Comparison of ENCODE assay signal across 7 mouse cellular contexts in genomic region chr3:37418341-37418740, GRCm38 (mm10). TPM values are rescaled to one million over a fixed set of nuclear protein-coding genes. Genes with fewer than 3 reads are reported as not detected.
DNase-seq lines count a peak whose midpoint lies in the region; ATAC-seq and TF ChIP-seq lines count a peak whose summit lies in the region.

No protein-coding gene starts in this region.

- H3K27me3 ChIP-seq in forebrain, embryonic 10.5 days (ENCODE audit: poor library complexity, severe bottlenecking): no peaks in the 10 kb centered on the region
- H3K27me3 ChIP-seq in limb, embryonic 11.5 days (ENCODE audit: control insufficient read depth, insufficient read depth, low read length): no peaks in the 10 kb centered on the region
- no peaks in the 10 kb centered on the region for H3K27me3 ChIP-seq in neural tube, embryonic 15.5 days (replicated peaks)

- ATAC-seq in limb, embryonic 11.5 days (ENCODE audit: insufficient number of reproducible peaks, low FRiP score, low TSS enrichment, low read depth): no peak
- ATAC-seq in neural tube, embryonic 15.5 days (ENCODE audit: low FRiP score): no peak

- H3K4me3 ChIP-seq in left cerebral cortex, adult 2 months: peak overlapping the region; percentile 65
- H3K4me3 ChIP-seq in forebrain, embryonic 10.5 days: peak overlapping the region; percentile 94
- H3K4me3 ChIP-seq in limb, embryonic 11.5 days (ENCODE audit: low read depth, low read length): no peak overlapping the region
- peak overlapping the region; percentile 74 for H3K4me3 ChIP-seq in neural tube, embryonic 15.5 days (replicated peaks)

- intact Hi-C loops in left cerebral cortex, adult 2 months (cut with DNase I): loop anchor here (2.0 kb wide), 1 partner anchor 106 kb away; the partner anchor contains the start of genes Bbs12 and Cetn4
- intact Hi-C loops in left cerebral cortex, postnatal 4 days (cut with DNase I): loop anchor here (10.0 kb wide), 1 partner anchor 104 kb away; the partner anchor contains the start of genes Bbs12 and Cetn4

- peak overlapping the region; percentile 60 for H3K4me2 ChIP-seq in limb, embryonic 11.5 days (ENCODE audit: low read depth, severe bottlenecking)
- peak overlapping the region; percentile 79 for H3K4me2 ChIP-seq in neural tube, embryonic 15.5 days

- no peaks in the 10 kb centered on the region for H3K9me3 ChIP-seq in forebrain, embryonic 10.5 days
- H3K9me3 ChIP-seq in limb, embryonic 11.5 days (ENCODE audit: control insufficient read depth, low read length): no peaks in the 10 kb centered on the region
- no peaks in the 10 kb centered on the region for H3K9me3 ChIP-seq in neural tube, embryonic 15.5 days (replicated peaks)

- WGBS in forebrain, embryonic 10.5 days: 85% methylated on average over 5 of the region's 5 CpGs
- WGBS in limb, embryonic 11.5 days: 76% methylated on average over 5 of the region's 5 CpGs
- WGBS in neural tube, embryonic 15.5 days: 73% methylated on average over 5 of the region's 5 CpGs

- H3K27ac ChIP-seq in left cerebral cortex, adult 2 months: peak overlapping the region; percentile 95
- peak overlapping the region; percentile 94 for H3K27ac ChIP-seq in forebrain, embryonic 10.5 days
- no peak overlapping the region for H3K27ac ChIP-seq in limb, embryonic 11.5 days (replicated peaks; ENCODE audit: low read depth, low read length)
- peak overlapping the region; percentile 95 for H3K27ac ChIP-seq in neural tube, embryonic 15.5 days (replicated peaks)

- TF ChIP-seq CTCF in left cerebral cortex, adult 2 months (IDR thresholded peaks at IDR 0.05): no peak

- no peaks in the 10 kb centered on the region for H3K36me3 ChIP-seq in forebrain, embryonic 10.5 days (replicated peaks)
- H3K36me3 ChIP-seq in limb, embryonic 11.5 days (ENCODE audit: control insufficient read depth, insufficient read depth, low read length): no peaks in the 10 kb centered on the region
- H3K36me3 ChIP-seq in neural tube, embryonic 15.5 days: no peaks in the 10 kb centered on the region

- no peak for DNase-seq in left cerebral cortex, adult 2 months (ENCODE audit: extremely low spot score in 1 of 2, low spot score in 2 of 2)
- no peak for DNase-seq in left cerebral cortex, postnatal 4 days
- no peak for DNase-seq in forebrain, embryonic 10.5 days (ENCODE audit: extremely low spot score, low spot score)
- DNase-seq in limb, embryonic 11.5 days (ENCODE audit: low spot score): no peak
- DNase-seq in MN1 (ENCODE audit: low spot score): no peak
- no peak for DNase-seq in spleen, postnatal 10 days (ENCODE audit: low spot score in 2 of 2)

- H3K9ac ChIP-seq in limb, embryonic 11.5 days (ENCODE audit: low read length): no peak overlapping the region
- peak overlapping the region; percentile 85 for H3K9ac ChIP-seq in neural tube, embryonic 15.5 days (replicated peaks)

- H3K4me1 ChIP-seq in forebrain, embryonic 10.5 days: peaks cover 28% of the 10 kb centered on the region
- H3K4me1 ChIP-seq in limb, embryonic 11.5 days (ENCODE audit: control insufficient read depth, insufficient read depth, low read length): peaks cover 5% of the 10 kb centered on the region
- peaks cover 21% of the 10 kb centered on the region for H3K4me1 ChIP-seq in neural tube, embryonic 15.5 days

RNA-seq across cellular contexts. Expression of gene Spata5, which starts 1.4 kb away (rescaled TPM):
- total RNA-seq in left cerebral cortex, adult 2 months (2021): 10 to 100 TPM; 19.1 to 20.4 TPM
- total RNA-seq in left cerebral cortex, postnatal 4 days (2021): 10 to 100 TPM; 28.1 to 29.2 TPM
- 56.2 and 56.4 TPM in 2 replicates for polyA plus RNA-seq in forebrain, embryonic 10.5 days (2016; fragmentation: Nextera tagmentation; extraction: Ambion mirVana)
- polyA plus RNA-seq in limb, embryonic 11.5 days (2014; fragmentation: Nextera tagmentation; extraction: Ambion mirVana): 51.3 and 51.4 TPM in 2 replicates
- 29.5 and 31.7 TPM in 2 replicates for polyA plus RNA-seq in neural tube, embryonic 15.5 days (2015; fragmentation: Nextera tagmentation; extraction: Ambion mirVana)

RNA-seq across cellular contexts. Expression of gene Nudt6, which starts 1.7 kb away (rescaled TPM):
- total RNA-seq in left cerebral cortex, adult 2 months (2021): 1 to 10 TPM; 6.2 to 8.4 TPM
- total RNA-seq in left cerebral cortex, postnatal 4 days (2021): 1 to 10 TPM; 5.4 to 6.1 TPM
- 4.5 and 5.1 TPM in 2 replicates for polyA plus RNA-seq in forebrain, embryonic 10.5 days (2016; fragmentation: Nextera tagmentation; extraction: Ambion mirVana)
- 2.8 and 3.5 TPM in 2 replicates for polyA plus RNA-seq in limb, embryonic 11.5 days (2014; fragmentation: Nextera tagmentation; extraction: Ambion mirVana)
- 9.3 and 10.5 TPM in 2 replicates for polyA plus RNA-seq in neural tube, embryonic 15.5 days (2015; fragmentation: Nextera tagmentation; extraction: Ambion mirVana)
